Mouse (Mus musculus) limb, embryonic 14.5 days (tissue): ENCODE results near the gene Dst. TPM values are rescaled to one million over a fixed set of nuclear protein-coding genes. Genes with fewer than 3 reads are reported as not detected.

ENCODE experiments used
- ATAC-seq: fragments of 200-750 bp; cut with Nextera tagmentation; 2 replicates; pipeline ENCODE4 v1.8.0; 2017; ENCODE audit warnings: low read depth, moderate number of reproducible peaks, moderate TSS enrichment; ENCODE audit not compliant: low FRiP score
- DNase-seq: peaks from one replicate; pipeline ENCODE4 v3.0.0-alpha.2; 2015; ENCODE audit warnings: low spot score
- H3K27ac ChIP-seq: fragments of 300-500 bp; sonication (generic); replicated peaks from 2 replicates; pipeline ENCODE4 v1.5.1; 2014; ENCODE audit warnings: low read depth, mild to moderate bottlenecking, low read length, moderate library complexity, mixed read lengths
- H3K27me3 ChIP-seq: fragments of 300-500 bp; sonication (generic); 2 replicates; pipeline ENCODE4 v1.6.1; 2014; ENCODE audit warnings: low read length, mixed read lengths; ENCODE audit not compliant: control insufficient read depth, insufficient read depth
- H3K36me3 ChIP-seq: fragments of 300-500 bp; sonication (generic); 2 replicates; pipeline ENCODE4 v1.6.1; 2014; ENCODE audit warnings: mild to moderate bottlenecking, low read length, moderate library complexity, mixed read lengths; ENCODE audit not compliant: control insufficient read depth, insufficient read depth
- H3K4me1 ChIP-seq: fragments of 300-500 bp; sonication (generic); 2 replicates; pipeline ENCODE4 v1.6.1; 2014; ENCODE audit warnings: antibody characterized with exemption, low read length, mixed read lengths; ENCODE audit not compliant: control insufficient read depth, insufficient read depth
- H3K4me2 ChIP-seq: fragments of 300-500 bp; sonication (generic); replicated peaks from 2 replicates; pipeline ENCODE4 v1.6.1; 2014; ENCODE audit warnings: low read depth, mild to moderate bottlenecking, low read length, moderate library complexity; ENCODE audit not compliant: severe bottlenecking
- H3K4me3 ChIP-seq: fragments of 300-500 bp; sonication (generic); replicated peaks from 2 replicates; pipeline ENCODE4 v1.5.1; 2014; ENCODE audit warnings: low read length
- H3K9ac ChIP-seq: fragments of 300-500 bp; sonication (generic); 2 replicates; pipeline ENCODE4 v1.6.1; 2014; ENCODE audit warnings: mild to moderate bottlenecking, low read depth, low read length, moderate library complexity; ENCODE audit not compliant: severe bottlenecking
- H3K9me3 ChIP-seq: fragments of 300-500 bp; sonication (generic); 2 replicates; pipeline ENCODE4 v1.6.1; 2016; ENCODE audit warnings: low read length; ENCODE audit not compliant: control insufficient read depth
- POLR2A ChIP-seq: fragments of 200-500 bp; IDR thresholded peaks from 2 replicates; pipeline ENCODE4 v1.8.0; 2012; ENCODE audit warnings: inconsistent platforms, mild to moderate bottlenecking, moderate library complexity, borderline replicate concordance; ENCODE audit not compliant: insufficient read depth, insufficient read length; ENCODE audit errors: extremely low read depth
- WGBS: fragments of 180-500 bp; shearing (Covaris S2); extraction: QIAGEN DNeasy Blood & Tissue Kit; methylation state at CpG from one replicate; pipeline ENCODE4 v1.1.7; 2014; 5-methylcytosine and 5-hydroxymethylcytosine counted together
- polyA plus RNA-seq, 2 experiments: library from polyadenylated mRNA; depleted of rRNA in 1 of 2; stranded (reverse) in 1 of 2; unstranded in 1 of 2; fragments of >200 nt; fragmentation: Nextera tagmentation in 1 of 2; extraction: Ambion mirVana in 1 of 2; gene quantifications; 2 replicates each; pipeline versions ENCODE4 v1.2.1 to v1.2.3; 2012 to 2014

The Dst gene
- polyA plus RNA-seq, 2 experiments = 34.9 to 42.5 TPM

GRCm38 (mm10) chr1:33975333-33975732 is 67.3 kb downstream of the Dst start:
- Histone ChIP-seq H3K4me1 (no peaks in the 10 kb centered on the region), H3K9me3 (no peaks in the 10 kb centered on the region), H3K27me3 (no peaks in the 10 kb centered on the region), H3K4me3 (no peak overlapping the region), H3K9ac (no peak overlapping the region), H3K4me2 (no peak overlapping the region), H3K36me3 (no peaks in the 10 kb centered on the region), H3K27ac (no peak overlapping the region)
- no peak for ATAC-seq
- WGBS = 85% methylated on average over 4 of the region's 4 CpGs
- no peak for TF ChIP-seq POLR2A
- DNase-seq = no peak

- Histone ChIP-seq H3K9ac (no peak overlapping the region), H3K9me3 (no peaks in the 10 kb centered on the region), H3K4me2 (no peak overlapping the region), H3K27ac (no peak overlapping the region), H3K4me1 (no peaks in the 10 kb centered on the region), H3K27me3 (no peaks in the 10 kb centered on the region), H3K36me3 (no peaks in the 10 kb centered on the region), H3K4me3 (no peak overlapping the region)
- TF ChIP-seq POLR2A = no peak
- 85% methylated on average over 6 of the region's 6 CpGs for WGBS
- ATAC-seq (no peak), DNase-seq (no peak)
Measured at GRCm38 (mm10) chr1:33977832-33978231, 69.8 kb downstream of the Dst start.

GRCm38 (mm10) chr1:33980420-33980819 is 72.4 kb downstream of the Dst start:
- no peaks in the 10 kb centered on the region for H3K9me3 ChIP-seq
- TF ChIP-seq POLR2A = no peak
- H3K4me2 ChIP-seq = no peak overlapping the region
- H3K4me1 ChIP-seq = no peaks in the 10 kb centered on the region
- no peak overlapping the region for H3K27ac ChIP-seq
- no peak overlapping the region for H3K4me3 ChIP-seq
- 59% methylated on average over 12 of the region's 12 CpGs for WGBS
- no peak for ATAC-seq
- H3K27me3 ChIP-seq = no peaks in the 10 kb centered on the region
- no peaks in the 10 kb centered on the region for H3K36me3 ChIP-seq
- DNase-seq = no peak
- no peak overlapping the region for H3K9ac ChIP-seq

DNA sequence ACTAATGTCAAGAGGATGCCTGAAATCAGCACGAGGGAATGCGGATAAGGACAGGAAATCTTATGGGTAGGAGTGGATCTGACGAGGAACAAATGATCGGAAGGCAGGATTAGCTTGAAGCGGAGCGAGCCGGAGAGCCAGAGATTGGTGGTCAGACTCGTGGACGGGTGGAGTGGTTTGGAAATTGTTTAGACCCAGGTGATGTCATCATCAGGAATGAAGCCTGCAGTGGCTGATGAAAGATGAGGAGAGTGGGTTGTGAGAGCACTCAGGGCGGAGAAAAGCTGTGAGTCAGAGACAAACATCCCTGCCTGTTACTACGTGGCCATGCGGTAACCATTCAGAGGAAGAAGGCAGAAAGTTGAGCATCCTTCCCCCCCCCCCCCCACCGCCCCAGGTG is 81.6 kb downstream of the Dst start:
- no peak overlapping the region for H3K4me2 ChIP-seq
- no peaks in the 10 kb centered on the region for H3K27me3 ChIP-seq
- no peak for DNase-seq
- H3K27ac ChIP-seq = no peak overlapping the region
- TF ChIP-seq POLR2A = no peak
- ATAC-seq = no peak
- no peaks in the 10 kb centered on the region for H3K36me3 ChIP-seq
- H3K4me3 ChIP-seq = no peak overlapping the region
- H3K4me1 ChIP-seq = no peaks in the 10 kb centered on the region
- H3K9me3 ChIP-seq = no peaks in the 10 kb centered on the region
- no peak overlapping the region for H3K9ac ChIP-seq
- WGBS = 86% methylated on average over 12 of the region's 13 CpGs

GRCm38 (mm10) chr1:33991067-33991466 is 83.0 kb downstream of the Dst start:
- WGBS = 78% methylated on average over 6 of the region's 6 CpGs
- TF ChIP-seq POLR2A = no peak
- no peaks in the 10 kb centered on the region for H3K4me1 ChIP-seq
- H3K27ac ChIP-seq = no peak overlapping the region
- H3K36me3 ChIP-seq = no peaks in the 10 kb centered on the region
- H3K9ac ChIP-seq = no peak overlapping the region
- H3K9me3 ChIP-seq = no peaks in the 10 kb centered on the region
- H3K27me3 ChIP-seq = no peaks in the 10 kb centered on the region
- ATAC-seq (no peak), DNase-seq (no peak)
- H3K4me2 ChIP-seq = no peak overlapping the region
- no peak overlapping the region for H3K4me3 ChIP-seq

GRCm38 (mm10) chr1:33992810-33993209 is 84.8 kb downstream of the Dst start:
- no peak for TF ChIP-seq POLR2A
- DNase-seq (no peak), ATAC-seq (no peak)
- Histone ChIP-seq H3K9me3 (no peaks in the 10 kb centered on the region), H3K4me1 (no peaks in the 10 kb centered on the region), H3K27me3 (no peaks in the 10 kb centered on the region), H3K36me3 (no peaks in the 10 kb centered on the region), H3K4me3 (no peak overlapping the region), H3K4me2 (no peak overlapping the region), H3K27ac (no peak overlapping the region), H3K9ac (no peak overlapping the region)
- WGBS = 82% methylated on average over 11 of the region's 11 CpGs
